Mouse (Mus musculus) spleen, adult 2 months (tissue): ENCODE results near the gene Cnot10. TPM values are rescaled to one million over a fixed set of nuclear protein-coding genes. Genes with fewer than 3 reads are reported as not detected.

Experiments
- DNase-seq, 2 experiments: peaks; one replicate each; pipeline versions ENCODE4 v3.0.0 to v3.0.0-alpha.2; 2012 to 2021; ENCODE audit warnings: low spot score in 2 of 2, low read depth in 1 of 2
- H3K27ac ChIP-seq: fragments of 200-500 bp; 2 replicates; pipeline ENCODE4 v1.5.1; 2012; ENCODE audit warnings: low read length, inconsistent platforms; ENCODE audit not compliant: insufficient read depth
- H3K27me3 ChIP-seq: fragments of 200-500 bp; 2 replicates; pipeline ENCODE4 v1.6.1; 2012; ENCODE audit warnings: mild to moderate bottlenecking, moderate library complexity, low read length, inconsistent platforms; ENCODE audit not compliant: control insufficient read depth, insufficient read depth
- H3K36me3 ChIP-seq: fragments of 200-500 bp; 2 replicates; pipeline ENCODE4 v1.6.1; 2012; ENCODE audit warnings: mild to moderate bottlenecking, low read length, inconsistent platforms; ENCODE audit not compliant: control insufficient read depth, insufficient read depth
- H3K4me1 ChIP-seq: fragments of 200-500 bp; 2 replicates; pipeline ENCODE4 v1.6.1; 2011; ENCODE audit warnings: inconsistent platforms; ENCODE audit not compliant: control insufficient read depth, insufficient read depth, insufficient read length
- H3K4me3 ChIP-seq: fragments of 200-500 bp; 2 replicates; pipeline ENCODE4 v1.5.1; 2011; ENCODE audit warnings: mild to moderate bottlenecking, inconsistent platforms; ENCODE audit not compliant: insufficient read depth, insufficient read length; ENCODE audit errors: extremely low read depth
- CTCF ChIP-seq: fragments of 200-500 bp; IDR thresholded peaks from 2 replicates; pipeline ENCODE4 v1.5.1; 2011; ENCODE audit warnings: mild to moderate bottlenecking, inconsistent platforms; ENCODE audit not compliant: insufficient read depth, insufficient read length, insufficient replicate concordance; ENCODE audit errors: extremely low read depth
- POLR2A ChIP-seq: fragments of 200-500 bp; IDR thresholded peaks from 2 replicates; pipeline ENCODE4 v1.6.1; 2011; ENCODE audit warnings: low read depth, low read length, inconsistent platforms
- WGBS: fragments of 180-500 bp; shearing (Covaris S2); methylation state at CpG from one replicate; pipeline ENCODE4 v1.1.7; 2018; 5-methylcytosine and 5-hydroxymethylcytosine counted together
- polyA plus RNA-seq: library from polyadenylated mRNA; depleted of rRNA; stranded (reverse); fragments of >200 nt; gene quantifications from 2 replicates; pipeline ENCODE4 v1.2.3, GENCODE M21; 2012; rRNA removed

The Cnot10 gene
- polyA plus RNA-seq, 1 experiment = 18.7 TPM

DNA sequence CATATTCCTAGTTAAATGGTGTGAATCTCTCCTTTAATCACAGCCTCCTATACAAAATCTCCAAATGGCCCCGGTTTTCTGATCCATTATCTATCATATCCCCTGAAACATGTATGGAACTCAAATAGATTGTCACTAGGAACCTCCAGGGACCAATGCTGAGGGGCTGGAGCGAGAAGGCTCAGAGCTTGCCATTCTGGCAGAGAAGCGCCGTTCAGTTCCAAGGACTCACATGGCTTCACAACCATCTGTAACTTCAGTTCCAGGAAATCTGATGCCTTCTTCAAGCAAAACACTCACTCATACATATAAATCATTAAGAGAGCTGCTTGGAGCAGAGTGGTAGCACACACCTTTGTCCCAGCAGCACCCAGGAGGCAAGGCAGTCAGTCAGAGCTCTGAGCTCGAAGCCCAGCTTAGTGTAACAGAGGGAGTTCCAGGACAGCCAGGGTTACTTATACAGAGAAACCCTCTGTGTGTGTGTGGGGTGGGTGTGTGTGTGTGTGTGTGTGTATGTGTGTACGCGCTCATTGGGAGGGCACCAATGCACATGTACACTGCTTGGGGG is 100.9 kb downstream of the Cnot10 start:
- Histone ChIP-seq H3K27ac (no peak overlapping the region), H3K27me3 (no peaks in the 10 kb centered on the region), H3K4me1 (no peaks in the 10 kb centered on the region), H3K36me3 (no peaks in the 10 kb centered on the region), H3K4me3 (no peak overlapping the region)
- TF ChIP-seq POLR2A = no peak
- no peak for TF ChIP-seq CTCF
- 94% methylated on average over 7 of the region's 7 CpGs for WGBS
- no peak for DNase-seq

DNA sequence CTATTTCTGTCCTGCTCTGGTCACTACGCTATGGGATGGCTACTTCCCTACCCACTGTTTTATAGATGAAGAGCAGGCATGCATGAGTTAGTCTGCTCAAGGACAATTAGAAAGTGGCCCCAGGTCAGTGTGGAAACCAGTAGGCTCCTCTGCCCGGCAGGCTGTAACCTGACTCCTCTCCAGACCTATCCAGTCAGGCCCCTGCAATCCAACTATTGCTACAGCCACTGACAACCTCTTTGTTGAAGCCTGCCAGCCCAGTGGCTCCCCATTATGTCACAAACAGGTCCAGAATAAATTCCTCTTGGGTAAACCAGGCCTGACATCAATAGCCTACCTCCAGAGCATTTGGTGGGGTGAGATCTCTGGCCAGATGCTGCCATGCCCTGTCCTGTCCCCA is 103.4 kb downstream of the Cnot10 start:
- Histone ChIP-seq H3K36me3 (no peaks in the 10 kb centered on the region), H3K27me3 (no peaks in the 10 kb centered on the region), H3K4me3 (no peak overlapping the region), H3K27ac (no peak overlapping the region), H3K4me1 (no peaks in the 10 kb centered on the region)
- no peak for DNase-seq
- WGBS = 98% methylated on average over 2 of the region's 2 CpGs
- TF ChIP-seq CTCF (no peak), POLR2A (no peak)

Other genes with a start within 250 kb of the Cnot10 start
- gene Crtap, start 249.5 kb downstream of the Cnot10 start, polyA plus RNA-seq = 37.1 and 49.2 TPM in 2 replicates
- 21.8 and 23.9 TPM in 2 replicates for gene Glb1, start 239.1 kb downstream of the Cnot10 start, polyA plus RNA-seq
- gene Tmppe, start 239.1 kb downstream of the Cnot10 start, polyA plus RNA-seq = 10.2 and 11.2 TPM in 2 replicates
- gene Ccr4, start 135.3 kb downstream of the Cnot10 start, polyA plus RNA-seq = 2.6 and 4.0 TPM in 2 replicates
- not detected in 2 replicates for gene C130032M10Rik, start 124.5 kb downstream of the Cnot10 start, polyA plus RNA-seq
- 0.05 and 0.06 TPM in 2 replicates for gene Trim71, start 75.8 kb downstream of the Cnot10 start, polyA plus RNA-seq
- 9.8 and 10.1 TPM in 2 replicates for gene Dync1li1, start 48.6 kb upstream of the Cnot10 start, polyA plus RNA-seq
- 36.7 and 38.5 TPM in 2 replicates for gene Cmtm6, start 90.9 kb upstream of the Cnot10 start, polyA plus RNA-seq
- gene Cmtm7, start 141.7 kb upstream of the Cnot10 start, polyA plus RNA-seq = 237 and 317 TPM in 2 replicates
- 5.8 and 7.9 TPM in 2 replicates for gene Cmtm8, start 204.0 kb upstream of the Cnot10 start, polyA plus RNA-seq